Mouse (Mus musculus) WW6 (cell line): Measurements from ENCODE around the gene Tenm3.

Experiments
- DNase-seq: peaks from one replicate; pipeline ENCODE4 v3.0.0-alpha.2; 2013; ENCODE audit warnings: low read depth, low spot score

Tenm3 gene

DNA sequence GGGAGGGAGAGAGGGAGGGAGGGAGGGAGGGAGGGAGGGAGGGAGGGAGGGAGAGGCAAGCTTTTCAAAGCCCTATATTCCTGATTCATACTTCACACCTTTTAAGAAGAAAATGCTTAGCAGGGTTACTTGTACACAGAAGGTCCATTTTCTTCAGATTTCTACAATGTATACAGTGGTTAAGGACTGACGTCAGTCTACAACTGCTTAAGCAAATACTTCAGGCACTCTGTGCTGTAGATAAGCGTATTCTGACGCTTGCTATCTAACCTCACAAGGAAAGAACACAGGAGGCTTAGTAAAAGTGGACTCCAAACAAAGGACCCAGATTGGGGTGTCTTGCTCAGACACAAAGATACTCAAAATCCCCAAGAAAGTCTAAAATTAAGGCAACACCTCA is 34.6 kb downstream of the Tenm3 start:
- no peak for DNase-seq

DNA sequence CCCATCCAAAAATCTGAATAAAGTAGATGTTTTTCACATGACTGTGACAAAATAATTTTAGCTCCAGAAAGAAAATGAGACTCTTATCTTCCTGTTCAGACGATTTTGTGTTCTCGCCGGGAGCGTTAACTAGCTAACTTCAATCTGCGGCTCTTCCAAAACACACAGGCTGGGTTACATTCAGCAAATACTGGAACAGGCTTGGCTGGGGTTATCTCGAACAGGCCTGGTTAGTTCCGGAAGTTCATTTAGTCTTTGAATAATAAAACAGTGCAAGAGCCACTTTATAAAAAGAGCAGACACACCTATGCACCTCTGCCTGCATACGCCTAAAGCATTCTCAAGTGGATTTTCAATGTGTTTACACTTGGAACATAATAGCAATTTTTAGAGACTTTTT is 40.7 kb downstream of the Tenm3 start:
- DNase-seq: no peak

DNA sequence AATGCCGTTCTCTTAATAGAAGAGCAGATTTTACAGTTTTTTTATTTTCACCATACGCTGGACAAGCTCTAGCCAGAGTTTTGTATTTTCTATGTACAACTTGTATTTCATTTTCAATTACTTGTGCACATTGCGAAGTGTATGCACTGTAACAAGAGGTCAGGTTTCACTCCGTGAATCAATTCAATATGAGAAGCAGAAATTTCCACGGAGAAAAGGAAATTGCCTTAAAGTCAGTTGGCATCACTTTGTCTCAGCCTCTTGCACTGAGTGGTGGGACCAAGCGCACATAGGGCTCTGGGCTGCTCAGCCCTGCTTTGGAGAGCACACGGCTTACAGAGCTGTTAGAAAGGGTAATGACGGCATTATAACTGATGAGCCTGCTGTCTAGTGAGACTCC is 41.5 kb downstream of the Tenm3 start:
- DNase-seq: no peak

DNA sequence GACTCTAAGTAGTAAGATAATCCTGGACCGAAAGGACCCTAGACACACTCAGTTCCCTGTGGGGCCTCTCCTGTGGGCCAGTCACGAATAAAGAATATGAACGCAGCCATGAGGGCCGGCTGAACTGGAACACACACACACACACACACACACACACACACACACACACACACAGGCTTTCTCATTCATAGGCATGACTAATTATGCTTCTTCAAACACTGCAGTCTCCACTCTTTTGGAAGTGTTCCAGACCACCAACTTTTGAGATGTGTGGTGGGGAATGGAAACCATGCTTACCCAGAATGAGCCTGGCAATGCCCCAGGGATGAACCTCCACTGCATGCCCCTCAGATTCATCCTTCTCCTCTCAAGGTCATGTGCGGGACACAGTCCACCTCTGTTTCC is 45.8 kb downstream of the Tenm3 start:
- no peak for DNase-seq

DNA sequence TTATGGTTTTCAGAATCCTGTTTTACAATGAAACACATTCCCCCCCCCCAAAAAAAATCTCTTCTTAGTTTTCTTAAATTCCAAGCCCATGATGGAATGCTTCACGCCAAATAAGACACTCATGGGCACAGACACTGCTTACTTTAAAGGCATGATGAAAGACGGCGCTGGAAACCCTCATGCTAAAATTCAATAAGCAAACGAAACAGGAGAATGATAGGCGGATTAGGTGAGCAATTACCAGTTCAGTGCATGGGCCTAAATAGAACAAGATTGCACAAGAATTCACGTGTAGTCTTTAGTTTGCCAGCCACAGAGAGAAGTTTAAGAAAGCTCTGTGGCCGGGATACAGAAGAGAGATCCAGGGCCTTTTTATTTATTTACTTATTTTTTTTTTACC is 49.5 kb downstream of the Tenm3 start:
- DNase-seq: no peak

DNA sequence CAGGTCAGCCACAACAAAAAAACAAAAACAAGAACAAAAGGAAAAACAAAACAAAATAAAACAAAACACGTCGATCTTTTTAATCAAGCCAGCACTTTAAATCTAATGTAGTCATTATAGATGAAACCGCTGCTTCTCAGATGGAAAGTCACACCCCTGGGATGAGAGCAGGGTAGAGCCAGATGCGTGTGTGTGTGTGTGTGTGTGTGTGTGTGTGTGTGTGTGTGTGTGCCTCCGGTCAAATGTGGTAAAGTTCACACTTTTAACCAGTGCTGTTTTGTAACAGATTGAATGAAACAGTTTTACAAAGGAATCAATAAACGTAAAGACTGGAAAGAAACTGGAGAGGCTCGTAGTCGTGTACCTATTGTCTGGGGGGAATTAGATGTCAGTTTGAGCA is 50.0 kb downstream of the Tenm3 start:
- no peak for DNase-seq

DNA sequence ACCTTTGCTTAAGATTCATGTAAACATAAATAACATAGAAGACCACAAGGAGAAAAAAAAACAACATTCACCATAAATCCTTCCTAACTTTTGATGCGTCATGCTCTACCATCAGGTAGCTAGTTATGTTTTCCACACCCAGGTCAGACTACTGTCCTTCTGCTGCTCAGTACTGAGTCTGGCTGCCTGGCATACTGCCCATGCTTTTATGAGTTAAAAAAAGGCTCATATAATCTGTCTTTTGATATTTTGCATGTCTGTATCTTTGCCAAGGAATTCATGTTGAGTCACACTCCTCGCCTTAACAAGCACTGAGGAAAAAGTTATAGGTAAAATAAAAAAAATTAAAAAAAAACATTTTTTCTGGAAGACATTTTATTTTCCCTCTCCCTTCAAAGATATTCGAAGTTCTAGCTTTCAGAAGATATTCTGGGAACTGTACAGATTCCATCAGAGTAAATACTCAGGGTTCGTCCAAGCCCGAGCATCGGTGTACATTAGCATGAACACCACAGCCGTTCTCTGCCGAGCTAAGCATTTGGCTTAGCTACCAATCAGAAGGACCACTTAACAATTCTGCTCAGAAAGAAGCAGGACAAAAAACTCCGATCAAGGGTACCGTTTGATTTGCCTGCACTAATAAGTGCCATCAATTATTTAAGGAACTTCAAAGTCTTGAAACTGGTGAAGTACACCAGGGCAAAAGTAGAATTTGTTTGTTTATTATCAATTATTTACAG is 51.0 kb downstream of the Tenm3 start:
- DNase-seq: no peak

DNA sequence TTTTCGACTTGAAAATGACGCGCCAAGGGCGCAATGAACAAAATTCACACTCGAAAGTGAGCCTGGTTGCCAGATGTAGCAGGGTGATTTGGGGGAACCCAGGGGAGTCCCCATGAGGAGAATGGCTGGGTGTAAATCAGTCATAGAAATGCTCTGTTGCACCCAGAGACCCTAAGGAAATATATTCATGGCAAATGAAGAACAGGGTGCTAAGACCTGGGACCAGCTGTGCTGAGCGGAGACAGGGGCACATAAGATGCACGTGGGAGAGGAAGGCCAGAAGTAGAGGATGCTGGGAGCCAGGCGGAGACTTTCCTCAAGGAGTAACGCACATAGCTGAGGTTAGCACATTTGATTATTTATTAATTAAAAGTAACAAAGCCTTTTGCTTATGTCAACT is 60.4 kb downstream of the Tenm3 start:
- no peak for DNase-seq

DNA sequence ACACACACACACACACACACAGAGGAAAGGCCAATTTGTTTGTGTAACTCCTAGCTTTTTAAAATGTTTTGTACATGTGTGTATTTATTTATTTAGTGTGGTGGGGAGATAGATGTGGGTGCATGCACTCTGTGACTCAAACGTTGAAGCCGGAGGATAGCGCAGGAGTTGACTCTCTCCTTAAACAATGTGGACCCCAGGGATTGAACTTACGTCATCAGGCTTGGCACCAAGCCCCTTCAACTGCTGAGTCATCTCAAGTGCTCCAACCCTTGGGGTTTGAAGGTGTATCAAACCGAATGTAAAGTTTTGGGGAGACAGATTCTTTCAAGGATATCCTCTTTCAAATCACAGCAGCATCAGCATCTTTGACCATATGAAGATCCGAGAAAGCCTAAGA is 63.1 kb downstream of the Tenm3 start:
- DNase-seq: no peak

DNA sequence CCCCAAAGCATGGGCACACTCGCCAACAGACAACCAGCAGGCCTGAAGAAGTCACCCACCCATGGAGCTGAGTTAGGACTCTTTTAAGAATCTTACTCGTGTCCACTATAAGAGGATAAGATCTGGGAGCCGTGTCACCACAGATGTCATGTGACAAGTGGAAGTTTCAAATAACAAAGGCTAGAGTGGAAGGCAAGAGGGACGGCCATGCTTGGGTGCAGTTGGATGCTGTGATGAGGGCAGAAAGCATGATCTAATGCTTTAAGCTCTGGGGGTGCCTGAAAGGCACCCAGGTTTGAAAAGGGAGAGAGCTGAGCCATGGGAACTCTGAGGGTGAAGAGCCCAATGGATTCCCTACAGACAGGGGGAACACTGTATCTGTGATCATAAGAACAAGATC is 64.6 kb downstream of the Tenm3 start:
- no peak for DNase-seq

DNA sequence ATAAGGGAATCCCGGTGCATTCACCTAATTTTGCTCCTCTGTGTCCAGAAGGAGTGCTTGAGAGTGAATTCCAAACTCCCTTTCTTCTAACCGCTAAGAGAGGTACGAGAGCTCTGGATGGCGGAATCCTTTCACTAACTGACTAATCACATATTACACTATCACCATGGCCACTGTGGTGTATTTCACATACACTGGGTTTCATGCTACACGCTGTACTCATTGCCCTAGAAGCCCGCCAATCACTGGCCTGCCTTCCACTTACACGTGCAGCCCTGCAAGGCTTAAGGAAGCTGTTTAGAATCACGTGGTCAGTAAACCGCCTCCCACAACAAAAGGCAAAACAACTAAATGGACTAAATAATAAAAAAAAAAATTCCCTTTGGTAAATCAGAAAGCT is 67.7 kb downstream of the Tenm3 start:
- no peak for DNase-seq

DNA sequence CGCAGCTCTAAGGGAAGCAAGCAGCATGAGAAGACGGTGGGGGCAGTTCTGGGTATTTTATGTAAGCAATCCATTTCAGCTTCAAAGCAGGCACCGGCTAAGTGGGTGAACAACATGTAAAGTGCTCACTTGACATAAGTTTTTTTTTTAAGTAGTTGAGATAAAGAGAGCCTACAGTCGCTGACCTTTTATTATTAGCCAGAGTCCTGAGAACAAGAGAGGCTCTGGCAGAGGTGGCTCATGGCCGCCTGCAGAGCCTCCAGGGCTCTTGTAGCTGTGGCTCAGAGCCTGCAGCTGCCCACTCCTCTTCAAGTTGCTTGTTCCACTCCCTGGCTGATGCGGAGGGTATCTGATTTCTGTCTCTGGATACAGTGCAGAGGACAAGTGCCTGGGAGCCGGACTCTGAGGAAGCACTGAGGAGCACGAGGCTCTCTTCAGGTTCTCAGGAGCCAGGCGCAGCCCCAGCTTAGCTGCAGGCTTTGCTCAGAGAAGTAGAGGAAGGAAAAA is 68.2 kb downstream of the Tenm3 start:
- no peak for DNase-seq

DNA sequence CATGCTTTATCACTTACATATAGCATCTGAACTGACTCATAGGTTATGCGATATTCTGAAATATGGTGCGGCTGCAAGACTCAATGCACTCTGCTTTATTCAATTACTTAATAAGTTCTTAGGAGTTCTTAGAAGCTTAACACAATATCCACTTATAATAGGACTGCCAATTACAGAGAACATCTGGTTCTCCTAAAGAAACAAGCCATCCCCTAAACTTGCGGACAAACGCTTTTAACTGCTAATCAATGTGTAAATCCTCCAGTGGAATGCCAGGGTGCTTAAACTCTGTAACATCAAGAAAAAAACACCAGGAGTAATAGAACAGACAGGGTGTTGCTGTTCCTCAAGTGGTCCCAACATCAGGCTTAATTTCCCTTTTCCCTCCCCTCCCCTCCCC is 68.9 kb downstream of the Tenm3 start:
- no peak for DNase-seq

DNA sequence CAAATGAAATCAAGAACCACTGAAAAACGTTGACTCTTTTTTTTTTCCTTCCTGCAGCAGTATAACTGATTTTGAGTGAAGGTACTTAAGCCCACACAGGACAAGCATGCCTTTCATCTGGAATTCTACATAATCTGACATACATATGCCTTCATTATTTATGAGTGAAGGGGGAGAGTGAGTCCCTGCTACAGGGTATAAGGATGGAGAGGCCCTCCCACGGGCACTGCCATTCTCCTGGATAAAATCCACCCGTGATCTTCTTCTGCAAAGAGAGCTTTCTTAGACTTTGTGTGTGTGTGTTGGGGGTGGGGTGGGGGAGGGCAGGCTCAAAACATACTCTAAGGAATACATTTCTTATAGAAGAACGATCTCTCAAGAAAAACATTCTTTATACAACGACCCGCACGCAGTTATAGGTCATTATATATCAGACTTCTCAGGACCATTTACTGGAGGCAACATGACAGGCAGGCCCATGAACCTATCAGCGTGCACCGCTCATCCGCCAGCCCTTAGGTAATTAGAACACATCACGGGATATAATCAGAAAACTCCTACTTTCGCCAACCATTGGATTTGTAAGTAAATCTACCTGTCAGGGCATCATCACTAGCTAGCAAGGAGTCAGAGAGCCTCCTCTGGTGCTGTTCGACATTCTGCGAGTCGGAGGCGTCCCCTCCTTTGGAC is 77.1 kb downstream of the Tenm3 start:
- DNase-seq: no peak

DNA sequence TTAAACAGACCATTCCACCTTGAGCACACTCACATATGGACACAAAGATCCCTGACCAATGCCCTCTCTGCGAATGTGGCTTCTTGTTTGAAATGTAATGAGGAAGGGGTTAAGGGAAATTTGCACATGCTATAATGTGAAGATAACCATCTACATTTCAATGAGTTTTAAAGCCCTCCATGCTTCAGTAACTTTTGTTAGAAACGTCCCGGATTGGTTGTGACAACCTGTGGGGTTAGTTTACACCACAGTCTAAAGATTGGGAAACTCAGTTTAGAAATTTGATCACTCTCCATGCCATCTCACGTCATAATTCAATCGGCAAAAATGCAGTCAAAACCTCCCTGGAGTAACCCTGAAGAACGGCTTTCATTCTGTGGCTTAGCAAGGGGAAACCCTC is 78.5 kb downstream of the Tenm3 start:
- DNase-seq: no peak

DNA sequence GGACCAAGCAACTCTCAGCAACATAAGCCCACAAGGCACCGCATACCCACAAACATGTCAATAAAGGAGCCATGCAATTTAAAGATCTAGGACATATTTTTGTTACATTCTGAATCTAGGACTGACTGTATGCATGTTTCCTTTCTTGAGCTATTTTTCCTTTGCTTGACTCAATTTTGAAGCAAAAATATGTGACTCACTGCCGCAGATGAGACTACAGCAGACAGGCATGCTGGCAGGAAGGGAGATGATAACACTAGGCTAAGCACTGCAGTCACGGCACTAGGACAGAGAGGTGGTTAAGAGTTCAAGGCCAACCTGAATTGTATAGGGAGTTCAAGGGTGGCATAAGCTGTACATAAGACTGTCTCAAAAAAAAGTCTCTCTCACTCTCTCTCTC is 79.7 kb downstream of the Tenm3 start:
- no peak for DNase-seq

DNA sequence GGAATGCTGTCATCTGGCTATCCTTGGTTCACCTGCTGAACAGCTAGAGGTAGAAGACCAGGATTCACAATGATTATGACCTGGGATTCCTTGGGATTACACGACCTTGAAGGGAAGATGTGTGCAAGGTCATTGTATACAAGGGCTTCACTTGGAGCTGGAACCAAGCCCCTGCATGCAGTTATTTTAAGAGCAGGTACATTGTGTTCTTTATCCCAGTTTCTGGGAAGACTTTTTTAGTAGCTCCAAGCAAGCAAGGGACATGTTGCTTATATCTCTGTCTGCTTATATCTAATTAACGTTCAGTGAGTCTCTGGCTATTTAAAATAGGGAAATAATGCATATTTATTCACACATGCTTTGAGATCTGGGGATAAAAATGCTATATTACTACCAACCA is 86.9 kb downstream of the Tenm3 start:
- no peak for DNase-seq

DNA sequence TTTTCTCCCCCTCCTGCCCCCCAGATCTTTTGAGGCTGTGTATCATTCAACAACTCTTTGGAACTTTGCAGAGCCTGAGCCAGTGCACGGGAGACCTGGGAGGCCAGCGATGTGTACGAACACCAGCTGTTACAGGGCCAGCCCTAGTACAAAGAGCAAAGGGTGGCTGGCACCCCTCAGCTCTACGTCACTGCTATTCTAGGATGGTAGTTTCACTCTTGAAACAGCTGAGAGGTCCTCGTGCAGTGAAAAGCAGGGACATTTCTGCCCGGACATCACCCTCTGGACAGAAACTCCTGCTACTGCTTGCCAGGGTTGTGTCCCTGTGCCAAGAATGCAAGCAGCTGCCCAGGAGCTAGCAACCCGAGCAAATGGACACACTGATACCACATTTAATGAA is 88.3 kb downstream of the Tenm3 start:
- no peak for DNase-seq

DNA sequence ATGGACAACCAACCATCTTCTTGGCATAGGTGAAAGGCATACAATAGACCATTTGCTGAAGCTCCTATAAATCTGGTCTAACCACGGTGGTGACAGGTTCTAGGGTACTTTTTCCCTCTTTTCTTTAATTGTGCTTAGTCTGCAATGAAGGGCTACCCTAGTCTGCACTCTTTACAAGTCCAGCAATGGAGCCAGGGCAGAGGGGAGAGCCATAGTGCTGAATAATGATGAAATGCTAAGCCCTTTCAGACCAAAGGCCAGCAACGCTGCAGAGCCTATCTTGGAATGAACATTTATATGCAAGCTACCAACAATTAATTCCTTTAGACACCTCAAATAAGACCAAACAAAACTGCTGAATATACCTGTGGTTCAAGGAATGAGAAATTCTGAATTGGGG is 88.8 kb downstream of the Tenm3 start:
- no peak for DNase-seq

DNA sequence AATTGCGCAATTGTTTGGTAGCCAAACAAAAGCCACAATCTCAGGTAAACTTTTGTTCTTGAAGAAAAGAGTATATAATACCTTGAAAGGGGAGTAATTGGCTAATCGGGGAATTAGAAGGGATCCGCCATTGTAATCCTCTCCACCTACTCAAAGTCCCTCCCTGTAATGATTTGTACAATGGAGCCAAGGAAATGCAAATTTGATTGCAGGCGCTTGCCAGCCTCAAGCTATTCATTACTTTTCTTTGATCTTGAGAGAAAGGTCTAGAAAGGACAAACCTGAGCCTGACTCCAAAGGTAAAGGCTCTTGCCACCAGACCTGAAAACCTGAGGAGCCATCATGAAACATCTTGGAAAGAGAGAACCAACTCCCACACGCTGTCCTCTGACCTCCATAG is 91.8 kb downstream of the Tenm3 start:
- peak; percentile 79 for DNase-seq

DNA sequence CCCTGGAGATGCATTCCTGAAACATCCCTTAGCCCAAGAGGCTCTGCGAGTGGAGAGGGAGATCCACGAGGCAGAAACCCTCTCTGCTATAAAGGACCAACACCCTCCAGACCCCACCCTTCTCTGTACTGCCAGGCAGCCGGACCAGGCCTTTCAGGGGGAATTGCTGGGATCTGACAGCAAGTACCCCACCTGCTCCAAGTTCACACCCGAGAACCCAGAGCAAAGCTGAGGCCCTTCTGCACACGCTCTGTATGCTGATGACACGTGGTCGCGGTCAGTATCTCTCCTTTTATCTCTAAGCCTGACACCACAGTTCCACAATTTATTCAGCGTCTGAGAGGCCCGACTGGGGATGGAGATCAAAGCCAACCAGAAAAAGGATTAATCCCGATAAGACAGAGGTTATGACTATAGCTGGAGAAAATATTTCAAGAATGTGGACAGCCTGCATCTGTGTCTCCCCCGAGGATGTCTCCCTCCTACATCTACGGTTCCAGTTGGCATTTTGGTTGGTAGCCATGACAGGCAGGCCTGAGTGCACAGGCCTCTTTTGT is 95.2 kb downstream of the Tenm3 start:
- DNase-seq: no peak

DNA sequence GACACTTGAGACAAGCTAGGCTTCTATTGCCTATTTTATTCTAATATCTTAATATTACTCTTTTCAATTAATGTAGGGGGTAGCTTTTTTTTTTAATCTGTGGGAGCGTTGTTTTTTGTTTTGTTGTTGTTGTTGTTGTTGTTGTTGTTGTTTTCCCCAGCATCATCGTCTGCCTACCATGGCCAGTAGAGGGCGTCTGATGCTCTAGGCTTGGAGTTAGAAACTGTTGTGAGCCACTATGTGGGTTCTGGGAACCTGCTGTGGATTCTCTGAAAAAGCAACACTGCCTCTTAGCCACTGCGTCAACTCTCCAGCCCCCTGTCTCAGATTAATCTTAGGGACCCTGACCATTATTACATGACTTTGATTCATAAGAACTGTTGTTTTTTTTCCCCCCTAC is 99.8 kb downstream of the Tenm3 start:
- no peak for DNase-seq

DNA sequence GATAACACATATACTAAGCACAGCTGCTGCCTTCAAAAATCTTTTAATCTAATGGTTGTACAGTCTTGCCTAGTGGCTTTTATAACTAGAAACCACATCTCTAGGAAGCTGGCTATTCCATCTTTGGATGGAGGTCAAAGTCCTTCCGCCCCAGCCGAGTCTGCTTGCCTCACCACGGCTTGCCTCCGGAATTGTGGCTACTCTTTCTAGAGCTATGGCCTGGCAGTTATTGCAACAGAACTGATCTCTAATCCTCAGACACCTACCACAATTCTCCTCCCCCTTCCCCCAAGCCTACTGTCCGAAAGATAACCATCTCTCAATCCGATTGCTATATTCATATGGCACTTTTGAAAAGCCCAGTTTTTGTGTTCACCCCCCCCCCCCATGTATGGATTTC is 101.0 kb downstream of the Tenm3 start:
- DNase-seq: no peak
